Mouse (Mus musculus) thymus, postnatal 36 days (tissue): Measurements from ENCODE around the gene Kcnip1.

Experiments
- DNase-seq, 2 experiments: peaks; one replicate each; pipeline ENCODE4 v3.0.0; 2022; ENCODE audit warnings: mixed read lengths in 2 of 2

Gene Kcnip1

DNA sequence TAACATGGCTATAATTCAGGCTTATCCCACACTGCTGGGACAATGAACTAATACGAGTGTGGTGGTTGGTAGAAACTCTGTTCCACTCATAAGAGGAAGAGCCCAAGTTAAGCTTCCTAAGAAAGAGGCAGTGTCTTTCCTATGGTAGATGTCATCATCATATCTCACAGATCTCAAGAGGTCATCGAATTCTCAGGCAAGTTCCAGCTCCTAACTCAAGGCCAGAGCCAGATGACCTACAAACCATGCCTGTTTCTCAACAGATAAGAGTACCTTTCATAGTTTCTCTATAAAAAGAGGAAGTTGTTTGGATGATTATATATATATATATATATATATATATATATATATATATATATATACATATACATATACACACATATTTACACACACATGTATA is 6.4 kb downstream of the Kcnip1 start:
- no peak for DNase-seq

DNA sequence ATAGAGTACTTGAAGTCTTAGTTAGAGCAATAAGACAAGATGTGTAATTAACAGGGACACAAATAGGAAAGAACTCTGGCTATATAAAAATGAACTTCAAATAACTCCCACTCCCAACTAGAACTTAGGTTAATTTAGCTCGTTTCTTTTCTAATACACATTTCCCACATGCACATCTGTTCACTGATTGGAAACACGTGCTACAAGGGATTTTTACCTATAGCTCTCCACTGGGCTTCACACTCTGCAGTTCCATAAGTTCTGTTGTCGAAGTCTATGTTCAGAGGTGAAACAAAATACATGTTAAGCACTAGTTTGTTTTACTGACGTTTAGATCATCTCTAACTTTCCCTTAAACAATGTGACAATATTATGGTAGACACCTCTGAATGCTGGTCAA is 12.8 kb downstream of the Kcnip1 start:
- DNase-seq = no peak

DNA sequence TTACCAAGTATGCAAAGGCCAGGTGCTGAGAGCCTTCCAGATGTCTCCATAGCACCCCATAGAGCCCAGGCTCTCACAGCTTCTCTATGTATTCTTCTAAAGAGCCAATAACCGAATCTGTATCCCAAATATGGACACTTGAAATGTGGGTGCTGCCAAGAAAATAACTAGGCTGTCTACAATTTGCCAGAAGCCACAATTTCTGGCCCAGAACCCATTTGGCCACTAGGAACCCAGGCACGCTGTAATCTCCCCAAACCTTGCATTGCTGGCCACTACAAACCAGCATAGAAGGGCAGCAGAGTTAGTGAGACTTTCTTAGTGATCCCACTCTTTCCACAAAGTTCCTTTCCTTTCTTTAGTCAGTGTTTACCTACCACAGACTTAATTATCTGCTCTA is 17.8 kb downstream of the Kcnip1 start:
- no peak for DNase-seq

DNA sequence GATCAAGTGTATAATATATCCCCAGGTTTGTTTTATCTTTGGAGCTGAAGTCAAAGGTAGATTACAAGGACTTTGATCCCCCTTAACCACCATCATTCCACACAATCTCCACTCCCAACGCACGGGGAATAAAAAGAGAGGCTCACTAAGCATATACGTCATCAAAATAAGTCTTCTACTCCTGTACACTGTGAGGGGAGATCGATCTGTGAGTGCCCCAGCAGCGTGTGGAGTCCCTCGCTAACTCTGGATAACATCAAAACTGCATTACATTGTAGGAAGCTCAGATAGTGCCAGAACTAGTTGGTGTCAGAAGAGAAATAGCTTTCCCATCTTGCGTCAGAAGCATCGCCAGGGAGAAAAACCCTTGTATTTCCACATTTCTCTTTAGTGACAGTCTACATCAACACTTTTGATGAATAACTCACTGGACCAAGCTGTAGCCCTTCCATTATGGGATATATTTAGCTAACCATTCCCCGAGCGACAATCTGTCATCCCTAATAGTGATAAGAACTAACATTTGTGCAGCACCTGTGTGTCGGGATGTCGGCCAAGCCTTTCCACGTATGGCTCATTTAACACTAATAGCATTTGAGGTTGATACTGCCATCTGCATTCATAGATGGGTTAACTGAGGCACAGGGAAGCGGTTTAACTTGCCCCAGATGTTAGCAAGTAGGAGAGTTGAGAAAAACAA is 18.5 kb downstream of the Kcnip1 start:
- DNase-seq = no peak

DNA sequence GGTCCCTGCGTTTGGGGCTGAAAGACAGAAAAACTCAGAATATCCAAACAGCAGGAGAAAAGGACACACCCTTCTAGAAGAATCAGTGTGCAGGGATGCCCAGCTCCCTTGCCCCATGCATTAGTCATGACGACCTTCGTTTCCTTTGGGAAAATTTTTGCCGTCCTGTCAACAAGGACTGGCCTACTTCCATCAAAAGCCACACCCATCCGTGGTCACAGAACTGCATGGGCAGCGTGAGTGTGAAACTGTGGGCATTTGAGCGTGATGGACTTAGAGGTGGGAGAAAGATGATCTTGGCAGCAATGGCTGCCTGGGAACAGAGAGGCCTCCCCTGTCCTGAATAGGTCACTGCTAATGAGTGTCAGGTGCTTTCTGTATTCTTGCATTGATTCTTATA is 20.8 kb downstream of the Kcnip1 start:
- DNase-seq = no peak

DNA sequence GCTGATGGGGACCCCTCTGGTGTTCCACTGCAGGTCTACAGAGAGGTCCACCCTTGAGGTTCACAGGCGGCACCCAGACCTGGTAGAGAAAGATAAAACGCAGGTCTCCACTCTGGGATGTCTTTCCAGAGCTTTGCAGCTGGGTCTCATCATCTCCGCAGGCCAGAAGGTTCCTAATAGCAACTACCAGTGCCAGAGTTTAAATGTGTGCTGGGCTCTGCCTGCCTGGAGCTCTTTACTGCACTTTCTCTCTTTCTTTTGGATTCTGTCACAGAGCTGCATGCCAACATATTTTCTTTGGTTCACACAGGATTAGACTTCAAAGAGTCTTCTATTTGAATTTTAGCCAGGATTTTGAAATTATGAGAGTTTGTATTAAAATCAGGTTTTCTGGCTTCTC is 23.8 kb downstream of the Kcnip1 start:
- DNase-seq = no peak

DNA sequence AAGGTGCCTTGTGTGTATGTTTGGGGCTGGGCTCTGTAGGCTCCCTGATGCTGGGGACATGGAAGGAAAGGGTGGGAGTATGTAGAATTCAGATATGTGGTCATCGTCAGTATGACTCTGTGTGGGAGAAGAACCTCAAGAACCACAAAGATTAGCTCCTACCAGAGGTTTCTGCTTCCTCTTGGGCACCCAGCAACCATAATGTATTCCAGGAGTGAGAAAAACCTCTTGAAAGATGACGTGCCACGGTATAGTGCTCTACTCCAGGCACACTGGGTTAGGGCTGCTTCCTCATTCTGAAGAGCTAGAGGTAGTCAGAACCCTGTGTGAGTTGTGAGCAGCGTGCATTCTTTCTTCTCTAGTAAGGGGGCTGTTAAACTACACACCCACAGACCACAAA is 25.2 kb downstream of the Kcnip1 start:
- no peak for DNase-seq

DNA sequence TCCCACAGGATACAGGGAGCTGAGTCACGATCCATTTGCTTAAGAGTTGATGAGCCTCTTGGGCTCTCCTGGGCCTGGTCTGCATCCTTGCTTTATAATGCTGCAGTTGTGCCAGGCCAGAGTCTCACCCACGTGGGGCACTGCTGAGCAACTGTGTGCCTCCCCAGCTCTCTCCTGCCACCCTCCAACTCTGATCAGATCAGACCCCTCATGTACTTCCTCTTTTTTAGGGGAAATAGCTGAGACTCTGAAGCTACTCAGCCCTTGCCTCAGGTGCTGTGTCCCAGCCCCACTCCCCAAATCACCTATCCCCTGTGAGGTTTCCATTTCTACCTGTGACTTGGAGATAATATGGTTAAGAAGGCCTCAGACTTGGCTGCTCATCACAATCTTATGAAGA is 27.6 kb downstream of the Kcnip1 start:
- peak; percentile 29 to 41 for DNase-seq

DNA sequence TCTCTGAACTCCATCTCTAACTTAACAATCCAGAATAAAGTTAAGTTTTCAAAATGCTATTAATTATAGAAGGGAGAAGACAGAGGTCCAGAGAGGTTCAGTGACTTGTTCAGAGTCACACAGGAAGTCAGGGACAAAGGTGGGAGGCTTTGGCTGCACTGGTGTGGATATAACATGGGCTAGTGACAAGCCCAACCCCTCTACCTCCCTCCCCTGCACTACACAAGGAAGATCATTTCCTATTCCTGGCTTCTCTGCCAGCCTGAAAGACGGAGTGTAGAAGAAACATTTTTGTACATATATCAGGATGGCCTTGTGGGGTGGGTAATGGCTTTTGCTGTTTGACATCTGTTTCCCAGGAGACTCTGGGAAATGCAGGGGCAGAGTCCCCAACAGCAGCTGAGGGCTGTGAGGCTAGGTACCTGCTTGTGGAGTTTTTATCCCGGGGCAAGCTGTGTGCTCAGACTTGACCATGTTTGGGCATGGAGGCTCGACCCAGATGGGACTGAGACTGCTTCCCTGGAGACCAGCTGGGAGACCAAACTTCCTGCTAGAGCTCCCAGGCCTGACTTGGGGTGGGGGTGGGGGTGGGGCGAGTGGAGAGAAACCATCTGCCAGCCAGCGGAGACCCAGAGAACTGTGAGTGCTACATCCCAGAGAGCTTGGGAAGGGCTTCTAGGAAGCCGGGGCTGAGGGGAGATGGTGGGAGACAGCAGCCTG is 30.1 kb downstream of the Kcnip1 start, which contains the start of gene Kcnmb1:
Kcnmb1 (plus strand) TSS at position 326 of the 720 bp plus-strand sequence.
- no peak for DNase-seq

DNA sequence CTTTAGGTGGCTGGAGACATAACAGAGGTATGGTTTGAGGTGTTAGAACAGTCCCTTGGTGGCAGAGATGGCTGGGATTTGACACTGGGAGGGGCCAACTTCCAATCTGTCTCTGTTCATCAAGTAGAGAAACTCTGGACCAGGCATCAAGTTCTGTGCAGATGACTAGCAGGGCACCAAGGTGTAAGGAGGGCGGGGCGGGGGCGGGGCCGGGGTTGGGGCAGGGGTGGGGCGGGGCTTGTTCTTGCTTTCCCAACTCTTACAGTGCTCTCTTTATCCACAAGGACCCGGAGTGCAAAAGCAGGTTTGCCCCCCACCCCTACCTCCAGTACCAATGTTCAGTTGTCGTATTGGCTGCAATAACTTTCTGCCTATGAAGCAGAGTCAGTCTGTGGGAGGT is 30.8 kb downstream of the Kcnip1 start:
- no peak for DNase-seq

DNA sequence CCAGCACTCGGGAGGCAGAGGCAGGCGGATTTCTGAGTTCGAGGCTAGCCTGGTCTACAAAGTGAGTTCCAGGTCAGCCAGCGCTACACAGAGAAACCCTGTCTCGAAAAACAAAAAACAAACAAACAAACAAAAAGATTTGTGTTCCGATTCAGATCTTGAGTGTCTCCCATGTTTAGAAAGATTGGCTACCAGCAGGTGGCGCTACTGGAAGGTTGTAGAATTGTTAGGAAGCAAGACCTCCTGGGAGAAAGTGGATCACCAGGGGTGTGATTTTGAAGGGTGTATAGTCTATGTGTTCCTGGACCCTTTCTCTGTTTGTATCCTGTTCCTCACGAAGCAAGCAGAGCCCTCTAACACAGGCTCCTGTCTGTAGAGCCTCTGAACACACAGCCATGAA is 34.2 kb downstream of the Kcnip1 start:
- DNase-seq = peak; percentile 48 to 65

DNA sequence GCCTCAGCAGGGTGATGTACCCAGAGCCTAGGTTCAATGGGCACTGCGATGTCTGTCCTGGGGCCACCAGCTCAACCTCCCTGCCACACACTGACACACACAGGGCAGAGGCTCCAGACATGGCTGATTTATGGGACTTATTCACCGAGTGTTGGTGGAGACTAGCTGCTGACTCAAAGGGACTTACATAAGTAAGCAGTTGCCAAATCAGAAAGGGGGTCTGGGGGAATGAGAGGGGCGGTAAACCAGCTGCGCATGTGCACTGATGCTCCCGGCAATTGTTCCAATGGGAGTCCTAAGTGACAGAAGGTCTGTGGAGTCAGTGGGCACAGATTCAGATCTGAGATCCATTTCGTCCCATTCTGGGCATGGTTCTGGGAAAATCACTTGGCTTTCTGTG is 35.4 kb downstream of the Kcnip1 start:
- DNase-seq = no peak

DNA sequence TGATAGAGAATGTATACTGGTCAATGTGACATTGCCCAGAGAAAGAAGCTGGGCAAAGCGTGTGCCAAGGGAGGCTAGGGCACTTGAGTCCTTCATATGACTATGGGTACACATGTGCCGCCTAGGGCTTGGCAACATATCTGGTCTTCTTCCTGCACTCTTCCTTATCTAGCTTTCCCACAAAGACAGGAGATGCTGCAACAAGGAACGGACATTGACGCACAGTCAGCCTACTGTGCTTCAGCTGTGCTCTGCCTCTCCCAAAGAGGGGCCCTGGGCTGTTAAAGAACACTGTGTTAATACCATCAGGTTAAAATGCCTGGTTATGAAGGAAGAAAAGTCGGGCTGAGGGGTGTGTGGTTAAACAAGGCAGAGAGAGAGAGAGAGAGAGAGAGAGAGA is 36.3 kb downstream of the Kcnip1 start:
- DNase-seq = no peak

DNA sequence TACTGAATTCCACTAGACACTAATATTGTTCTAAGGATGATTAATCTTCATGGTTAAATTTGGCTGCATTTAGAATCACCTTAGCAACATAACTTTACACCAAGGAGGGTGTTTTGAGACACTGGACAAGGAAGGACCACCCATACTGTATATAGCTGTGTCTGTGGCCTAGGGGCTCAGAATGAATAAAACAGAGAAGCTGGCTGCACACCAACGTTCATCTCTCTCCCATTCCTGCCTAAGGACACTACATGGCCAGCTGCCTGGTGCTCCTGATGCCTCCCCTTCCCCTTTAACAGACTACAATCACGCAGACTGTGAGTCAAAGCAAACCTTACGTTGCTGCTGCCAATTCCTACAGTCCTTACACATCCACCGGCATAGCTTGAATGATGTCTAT is 37.0 kb downstream of the Kcnip1 start:
- no peak for DNase-seq

DNA sequence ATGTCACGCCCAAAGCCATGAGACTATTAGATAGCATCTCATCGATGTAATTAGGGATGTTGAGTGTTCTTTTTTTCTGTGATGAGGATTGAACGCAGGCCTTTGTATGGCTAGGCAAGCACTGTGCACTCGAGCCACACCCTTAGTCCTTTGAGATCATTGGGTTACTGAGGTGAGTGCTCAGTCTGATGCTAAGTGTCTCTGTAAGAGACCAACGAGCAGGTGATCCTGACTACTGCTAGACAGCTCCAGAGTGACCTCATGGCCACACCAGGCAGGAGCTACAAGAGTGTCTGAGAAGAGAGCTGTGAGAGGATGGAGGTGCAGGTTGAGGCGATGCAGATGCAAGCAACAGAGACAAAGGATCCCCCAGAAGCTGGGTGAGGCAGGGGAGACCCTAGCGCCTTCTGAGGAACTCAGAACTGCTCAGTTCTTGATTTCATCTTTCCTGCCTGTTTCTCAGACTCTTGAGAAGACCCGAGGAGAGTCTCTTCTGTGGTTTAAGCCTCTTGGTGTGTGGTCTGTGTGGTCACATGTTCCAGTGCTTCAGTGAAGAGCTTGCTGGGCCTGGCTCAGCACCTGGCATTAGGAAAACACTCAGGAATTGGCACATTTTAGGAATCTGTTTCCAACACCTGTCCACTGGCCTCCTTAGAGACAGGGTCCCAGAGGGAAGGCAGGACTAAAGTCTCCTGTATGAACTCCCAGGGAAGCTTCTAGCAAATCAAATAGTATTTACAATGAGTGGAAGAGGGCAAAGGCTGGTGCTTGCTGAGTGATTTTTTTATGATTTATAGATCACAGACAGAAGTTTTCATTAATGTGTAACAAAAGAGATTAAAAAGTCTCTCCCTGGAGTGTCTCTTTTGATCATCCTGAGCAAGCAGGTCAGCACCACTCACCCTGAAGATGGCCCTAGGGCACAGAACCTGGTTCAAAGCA is 41.0 kb downstream of the Kcnip1 start:
- DNase-seq = no peak

DNA sequence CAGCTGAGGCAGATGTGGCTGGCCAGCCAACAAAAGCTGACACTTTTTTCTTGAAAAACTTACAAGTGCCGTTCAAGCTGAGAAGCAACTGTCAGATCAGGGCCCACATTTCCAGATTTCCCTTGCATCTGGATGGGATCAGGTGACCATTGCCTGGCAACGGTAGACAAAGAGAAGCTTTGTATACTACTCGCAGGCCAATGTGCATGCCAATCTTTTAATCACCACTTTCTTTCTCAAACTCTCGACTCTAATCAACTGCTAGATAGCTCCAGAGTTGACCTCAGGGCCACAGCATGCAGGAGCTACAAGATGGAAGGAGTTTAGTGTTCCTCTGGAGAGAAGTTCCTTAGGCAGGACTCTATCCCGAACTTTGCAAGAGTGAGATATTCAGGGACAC is 41.8 kb downstream of the Kcnip1 start:
- DNase-seq = no peak

DNA sequence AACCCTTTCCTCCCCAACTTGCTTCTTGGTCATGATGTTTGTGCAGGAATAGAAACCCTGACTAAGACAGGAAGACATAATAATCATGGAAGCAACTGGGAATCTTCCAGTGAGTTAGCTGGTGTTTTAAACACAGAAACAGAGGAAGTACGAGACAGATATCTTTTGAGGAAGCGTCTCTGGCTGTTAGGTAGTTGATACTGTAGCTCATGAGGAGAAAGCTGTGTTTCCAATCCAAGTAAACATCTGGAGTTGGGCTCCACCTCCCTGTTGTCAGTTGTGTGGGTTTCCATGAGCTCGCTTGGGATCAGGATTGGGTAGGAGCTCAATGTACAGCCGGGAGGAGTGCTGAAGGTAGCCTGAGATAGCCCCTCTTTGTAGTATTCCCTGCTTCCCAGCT is 46.5 kb downstream of the Kcnip1 start:
- no peak for DNase-seq

DNA sequence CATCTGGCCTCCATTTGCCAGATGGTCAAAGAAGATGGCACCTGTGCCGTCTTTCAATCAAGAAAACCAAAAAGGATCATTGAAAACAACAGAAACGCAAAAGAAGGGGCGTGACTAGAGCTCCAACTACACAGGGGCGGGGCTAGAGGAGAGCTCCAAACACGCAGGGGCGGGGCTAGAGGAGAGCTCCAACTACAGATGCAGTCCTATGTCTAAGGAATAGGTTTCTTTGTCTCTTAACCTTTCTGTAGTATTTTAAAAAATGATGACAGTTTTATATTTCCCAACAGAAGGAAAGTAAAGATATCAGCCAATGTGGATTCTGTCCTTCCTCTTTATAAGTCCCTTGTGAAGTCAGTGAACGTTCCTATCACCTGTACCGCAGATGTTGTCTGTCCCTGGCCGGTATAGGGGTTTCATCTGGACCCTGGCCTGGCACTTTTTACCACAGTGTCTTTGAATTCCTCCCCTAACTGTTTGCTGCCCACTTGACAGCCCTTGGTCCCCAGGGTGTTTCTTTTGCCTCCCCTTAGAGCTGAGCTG is 48.1 kb downstream of the Kcnip1 start:
- DNase-seq = no peak

DNA sequence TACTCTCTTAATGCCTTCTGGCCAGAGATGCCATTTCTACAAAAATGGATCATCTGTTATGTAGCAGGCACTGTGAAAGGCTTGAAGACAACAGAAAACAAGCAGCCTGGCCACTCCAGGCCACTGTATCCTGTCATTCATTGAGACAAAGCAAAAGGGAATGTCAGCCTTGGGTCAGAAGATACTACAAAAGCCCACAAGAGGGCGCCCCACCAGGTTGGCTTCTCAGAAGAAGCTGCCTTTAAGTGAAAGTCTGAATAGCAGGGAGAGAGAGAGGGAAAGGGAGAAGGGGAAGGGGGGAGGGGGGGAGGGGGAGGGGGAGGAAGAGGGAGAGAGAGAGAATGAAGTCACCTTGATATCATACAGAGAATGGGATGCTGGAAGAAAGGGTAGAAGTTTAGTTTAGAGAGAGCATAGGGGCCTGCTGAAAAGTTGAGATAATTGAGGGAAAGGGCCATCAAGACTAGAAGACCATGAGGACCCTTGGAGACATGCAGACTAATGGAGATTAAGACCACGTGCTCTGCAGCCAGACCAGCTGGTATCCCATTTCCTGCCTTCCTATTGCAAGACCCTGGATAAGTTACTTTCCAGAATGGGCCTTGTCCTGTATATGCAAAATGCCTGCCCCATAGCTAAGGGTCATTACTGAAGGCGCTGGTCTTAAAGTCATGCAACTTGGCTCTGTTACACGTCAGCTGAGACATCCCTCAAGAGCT is 48.7 kb downstream of the Kcnip1 start:
- DNase-seq = peak; percentile 53 to 56

DNA sequence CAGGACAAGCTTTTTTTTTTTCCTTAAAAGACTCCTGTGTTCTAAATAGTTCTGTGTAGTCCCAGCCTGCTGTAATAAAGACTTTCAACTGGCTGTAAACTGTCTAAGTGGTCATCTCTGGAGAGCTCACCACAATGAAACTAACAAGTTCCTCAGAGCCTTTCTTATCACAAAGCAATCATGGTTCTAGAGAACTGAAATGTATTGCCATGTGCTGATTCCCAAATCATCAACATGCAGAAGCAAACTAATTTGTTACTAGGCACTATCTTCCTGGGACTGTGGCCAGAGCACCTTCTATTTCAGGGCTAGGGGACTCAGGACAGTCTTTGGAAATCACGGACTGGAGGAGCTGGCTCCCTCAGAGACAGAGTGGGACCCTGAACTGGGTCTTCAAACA is 49.4 kb downstream of the Kcnip1 start:
- no peak for DNase-seq

DNA sequence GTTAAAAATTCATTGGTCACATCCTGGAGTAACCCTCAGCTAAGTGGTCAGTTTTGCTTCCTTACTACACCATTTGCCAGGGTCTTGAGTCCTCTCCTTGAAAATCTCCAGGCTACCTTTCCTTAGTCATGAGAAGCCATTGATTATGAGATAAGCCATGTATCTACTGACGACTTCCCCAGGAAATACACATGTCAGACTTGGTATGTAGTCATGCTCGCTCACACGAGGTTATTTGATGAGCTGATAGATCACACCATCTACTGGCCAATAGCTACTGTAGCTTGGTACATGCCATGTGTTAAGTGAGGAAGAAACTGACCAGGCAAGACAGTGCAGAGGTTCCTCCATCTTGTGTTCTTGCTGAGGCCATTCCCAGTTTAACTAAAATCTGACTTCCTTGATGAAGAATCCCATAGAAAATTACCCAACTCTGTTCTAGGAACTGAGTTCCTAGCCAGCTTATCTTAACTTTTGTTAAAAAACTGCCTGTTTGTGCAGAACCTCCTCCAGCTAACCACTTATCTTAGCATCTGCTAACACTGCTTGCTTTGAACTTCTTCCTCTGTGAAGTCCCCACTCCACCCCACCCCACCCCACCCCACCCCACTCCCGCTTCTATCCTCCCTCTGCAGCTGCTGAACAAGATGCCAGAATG is 53.4 kb downstream of the Kcnip1 start:
- DNase-seq = peak in 1 of 2 experiments; percentile 16
